Mouse (Mus musculus): ENCODE measurements around the gene Adra1b. TPM values are rescaled to one million over a fixed set of nuclear protein-coding genes. Genes with fewer than 3 reads are reported as not detected.
A peak's percentile ranks its signal among the peaks of the same experiment; 100 is the strongest.

Adra1b gene
- polyA plus RNA-seq, 1 experiment = 4.0 TPM

- Histone ChIP-seq H3K4me1 (ENCODE audit: control insufficient read depth, insufficient read depth, insufficient read length) (no peaks in the 10 kb centered on the region), H3K27ac (ENCODE audit: insufficient read depth, low read length) (no peak overlapping the region), H3K27me3 (ENCODE audit: control insufficient read depth, insufficient read depth, low read length) (no peaks in the 10 kb centered on the region), H3K4me3 (ENCODE audit: extremely low read depth, insufficient read depth, insufficient read length) (no peak overlapping the region), H3K36me3 (ENCODE audit: control insufficient read depth, insufficient read depth, low read length) (no peaks in the 10 kb centered on the region)
- no peak for DNase-seq (ENCODE audit: low read depth in 1 of 2, low spot score in 2 of 2)
- TF ChIP-seq CTCF (IDR thresholded peaks at IDR 0.05; ENCODE audit: extremely low read depth, insufficient read depth, insufficient read length, insufficient replicate concordance) (no peak), POLR2A (IDR thresholded peaks at IDR 0.05; ENCODE audit: low read depth, low read length) (no peak)
- 76% methylated on average over 10 of the region's 10 CpGs for WGBS
Observed at GRCm38 (mm10) chr11:43841596-43841995, 59.4 kb downstream of the Adra1b start.

DNA sequence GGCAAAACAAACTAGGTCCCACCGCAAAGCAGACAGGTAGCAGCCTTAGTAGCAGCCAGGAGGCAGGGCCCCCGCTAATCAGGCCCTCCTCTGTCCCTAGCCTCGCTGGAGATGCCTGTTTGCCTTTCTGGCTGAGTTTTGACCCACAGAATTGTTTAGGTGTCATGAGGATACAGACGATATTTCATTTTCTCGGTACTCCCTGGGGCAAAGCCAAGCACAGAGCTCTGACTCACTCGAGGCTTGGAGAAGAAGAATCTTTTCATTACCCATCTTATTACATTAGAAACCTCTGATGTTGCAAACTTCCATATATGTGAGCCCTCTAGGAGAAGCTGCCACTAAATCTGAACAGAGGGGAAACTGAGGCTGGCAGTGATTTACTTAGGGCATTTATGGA, 60.5 kb downstream of the Adra1b start:
- no peak overlapping the region for H3K4me3 ChIP-seq (ENCODE audit: extremely low read depth, insufficient read depth, insufficient read length)
- no peak overlapping the region for H3K27ac ChIP-seq (ENCODE audit: insufficient read depth, low read length)
- no peak for TF ChIP-seq POLR2A (IDR thresholded peaks at IDR 0.05; ENCODE audit: low read depth, low read length)
- TF ChIP-seq CTCF (IDR thresholded peaks at IDR 0.05; ENCODE audit: extremely low read depth, insufficient read depth, insufficient read length, insufficient replicate concordance) = no peak
- WGBS = 69% methylated on average over 6 of the region's 6 CpGs
- no peaks in the 10 kb centered on the region for H3K36me3 ChIP-seq (ENCODE audit: control insufficient read depth, insufficient read depth, low read length)
- no peaks in the 10 kb centered on the region; the same call in 1 of the 2 replicates for H3K4me1 ChIP-seq (ENCODE audit: control insufficient read depth, insufficient read depth, insufficient read length)
- DNase-seq (ENCODE audit: low read depth in 1 of 2, low spot score in 2 of 2) = no peak
- H3K27me3 ChIP-seq (ENCODE audit: control insufficient read depth, insufficient read depth, low read length) = peaks cover 5% of the 10 kb centered on the region; the same call in 1 of the 2 replicates

- peak overlapping the region; percentile 27; the same call in 1 of the 2 replicates for H3K4me3 ChIP-seq (ENCODE audit: extremely low read depth, insufficient read depth, insufficient read length)
- no peaks in the 10 kb centered on the region; the same call in 1 of the 2 replicates for H3K4me1 ChIP-seq (ENCODE audit: control insufficient read depth, insufficient read depth, insufficient read length)
- H3K27ac ChIP-seq (ENCODE audit: insufficient read depth, low read length) = peak overlapping the region; percentile 34; the same call in 1 of the 2 replicates
- TF ChIP-seq CTCF (IDR thresholded peaks at IDR 0.05; ENCODE audit: extremely low read depth, insufficient read depth, insufficient read length, insufficient replicate concordance) = no peak
- no peak for TF ChIP-seq POLR2A (IDR thresholded peaks at IDR 0.05; ENCODE audit: low read depth, low read length)
- DNase-seq (ENCODE audit: low read depth in 1 of 2, low spot score in 2 of 2) = no peak
- peaks cover 5% of the 10 kb centered on the region; the same call in 1 of the 2 replicates for H3K27me3 ChIP-seq (ENCODE audit: control insufficient read depth, insufficient read depth, low read length)
- H3K36me3 ChIP-seq (ENCODE audit: control insufficient read depth, insufficient read depth, low read length) = no peaks in the 10 kb centered on the region
- WGBS = 7% methylated on average over 68 of the region's 68 CpGs
Observed at GRCm38 (mm10) chr11:43835880-43836740, 64.9 kb downstream of the Adra1b start.

DNA sequence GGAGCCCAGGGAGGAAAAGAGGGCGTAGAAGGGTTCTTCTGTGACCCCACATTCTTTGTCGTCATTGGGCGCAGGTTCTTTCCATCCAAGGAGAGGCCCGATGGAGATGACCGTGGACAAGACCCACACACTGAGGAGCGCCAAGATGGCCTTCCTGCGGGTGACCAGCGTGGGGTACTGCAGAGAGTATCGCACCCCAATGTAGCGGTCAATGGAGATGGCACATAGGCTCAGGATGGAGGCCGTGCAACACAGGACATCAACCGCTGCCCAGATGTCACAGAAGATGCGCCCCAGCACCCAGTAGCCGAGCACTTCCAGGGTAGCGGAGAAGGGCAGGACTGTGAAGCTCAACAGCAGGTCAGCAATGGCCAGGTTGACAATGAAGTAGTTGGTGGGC, 65.6 kb downstream of the Adra1b start:
- Histone ChIP-seq H3K36me3 (ENCODE audit: control insufficient read depth, insufficient read depth, low read length) (no peaks in the 10 kb centered on the region), H3K4me1 (ENCODE audit: control insufficient read depth, insufficient read depth, insufficient read length) (no peaks in the 10 kb centered on the region; the same call in 1 of the 2 replicates), H3K27me3 (ENCODE audit: control insufficient read depth, insufficient read depth, low read length) (peaks cover 5% of the 10 kb centered on the region; the same call in 1 of the 2 replicates), H3K27ac (ENCODE audit: insufficient read depth, low read length) (no peak overlapping the region), H3K4me3 (ENCODE audit: extremely low read depth, insufficient read depth, insufficient read length) (no peak overlapping the region)
- DNase-seq (ENCODE audit: low read depth in 1 of 2, low spot score in 2 of 2) = no peak
- 93% methylated on average over 15 of the region's 15 CpGs for WGBS
- TF ChIP-seq POLR2A (IDR thresholded peaks at IDR 0.05; ENCODE audit: low read depth, low read length) = no peak
- TF ChIP-seq CTCF (IDR thresholded peaks at IDR 0.05; ENCODE audit: extremely low read depth, insufficient read depth, insufficient read length, insufficient replicate concordance) = no peak

DNA sequence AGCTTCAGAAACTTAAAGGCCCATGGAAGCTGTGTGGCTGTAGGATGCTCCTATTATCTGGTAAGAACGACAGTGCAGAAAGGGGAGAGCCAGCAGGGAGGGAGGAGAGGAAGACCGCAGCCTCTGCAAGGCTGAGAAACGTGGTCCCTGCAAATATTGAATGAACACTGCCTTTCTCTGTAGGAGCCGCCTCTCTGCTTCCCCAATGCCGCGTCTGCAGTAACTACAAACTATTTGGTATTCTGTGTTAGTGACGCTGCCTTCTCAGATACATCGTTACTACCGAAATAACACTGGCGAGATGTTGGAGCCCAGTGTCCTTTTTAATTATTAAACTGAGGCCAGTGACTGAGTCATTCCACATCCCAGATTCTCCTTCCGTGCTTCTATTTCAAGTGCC, 66.5 kb downstream of the Adra1b start:
- peaks cover 5% of the 10 kb centered on the region; the same call in 1 of the 2 replicates for H3K27me3 ChIP-seq (ENCODE audit: control insufficient read depth, insufficient read depth, low read length)
- no peaks in the 10 kb centered on the region; the same call in 1 of the 2 replicates for H3K4me1 ChIP-seq (ENCODE audit: control insufficient read depth, insufficient read depth, insufficient read length)
- WGBS = 70% methylated on average over 11 of the region's 11 CpGs
- H3K36me3 ChIP-seq (ENCODE audit: control insufficient read depth, insufficient read depth, low read length) = no peaks in the 10 kb centered on the region
- H3K27ac ChIP-seq (ENCODE audit: insufficient read depth, low read length) = no peak overlapping the region
- H3K4me3 ChIP-seq (ENCODE audit: extremely low read depth, insufficient read depth, insufficient read length) = no peak overlapping the region
- no peak for DNase-seq (ENCODE audit: low read depth in 1 of 2, low spot score in 2 of 2)
- no peak for TF ChIP-seq POLR2A (IDR thresholded peaks at IDR 0.05; ENCODE audit: low read depth, low read length)
- no peak for TF ChIP-seq CTCF (IDR thresholded peaks at IDR 0.05; ENCODE audit: extremely low read depth, insufficient read depth, insufficient read length, insufficient replicate concordance)

GRCm38 (mm10) chr11:43831530-43831929, 69.5 kb downstream of the Adra1b start:
- Histone ChIP-seq H3K36me3 (ENCODE audit: control insufficient read depth, insufficient read depth, low read length) (no peaks in the 10 kb centered on the region), H3K27me3 (ENCODE audit: control insufficient read depth, insufficient read depth, low read length) (peaks cover 5% of the 10 kb centered on the region; the same call in 1 of the 2 replicates), H3K4me1 (ENCODE audit: control insufficient read depth, insufficient read depth, insufficient read length) (no peaks in the 10 kb centered on the region; the same call in 1 of the 2 replicates), H3K4me3 (ENCODE audit: extremely low read depth, insufficient read depth, insufficient read length) (no peak overlapping the region), H3K27ac (ENCODE audit: insufficient read depth, low read length) (no peak overlapping the region)
- 77% methylated on average over 4 of the region's 4 CpGs for WGBS
- no peak for TF ChIP-seq CTCF (IDR thresholded peaks at IDR 0.05; ENCODE audit: extremely low read depth, insufficient read depth, insufficient read length, insufficient replicate concordance)
- TF ChIP-seq POLR2A (IDR thresholded peaks at IDR 0.05; ENCODE audit: low read depth, low read length) = no peak
- DNase-seq (ENCODE audit: low read depth in 1 of 2, low spot score in 2 of 2) = no peak

DNA sequence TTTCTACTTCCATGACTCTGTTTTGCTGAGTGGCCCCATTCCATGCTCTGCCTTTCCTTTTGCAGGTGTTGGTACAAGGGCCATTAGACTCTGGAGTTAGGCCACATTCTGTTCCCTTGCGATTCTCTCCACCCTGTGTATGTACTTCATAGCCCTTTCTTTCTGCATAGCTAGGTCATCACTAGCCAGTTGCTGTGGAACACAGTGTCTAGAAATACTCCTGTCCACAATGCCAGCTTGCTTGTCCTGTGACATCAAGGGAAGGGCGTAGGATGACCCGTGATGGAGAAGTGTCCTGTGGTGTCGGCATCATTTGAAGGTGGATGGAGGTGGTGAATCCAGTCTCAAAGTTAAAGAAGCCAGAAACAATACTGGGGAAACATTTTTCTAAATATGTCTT, 74.2 kb downstream of the Adra1b start:
- Histone ChIP-seq H3K27me3 (ENCODE audit: control insufficient read depth, insufficient read depth, low read length) (no peaks in the 10 kb centered on the region), H3K36me3 (ENCODE audit: control insufficient read depth, insufficient read depth, low read length) (no peaks in the 10 kb centered on the region), H3K27ac (ENCODE audit: insufficient read depth, low read length) (no peak overlapping the region), H3K4me1 (ENCODE audit: control insufficient read depth, insufficient read depth, insufficient read length) (no peaks in the 10 kb centered on the region), H3K4me3 (ENCODE audit: extremely low read depth, insufficient read depth, insufficient read length) (no peak overlapping the region)
- no peak for DNase-seq (ENCODE audit: low read depth in 1 of 2, low spot score in 2 of 2)
- TF ChIP-seq CTCF (IDR thresholded peaks at IDR 0.05; ENCODE audit: extremely low read depth, insufficient read depth, insufficient read length, insufficient replicate concordance) (no peak), POLR2A (IDR thresholded peaks at IDR 0.05; ENCODE audit: low read depth, low read length) (no peak)
- WGBS = 90% methylated on average over 4 of the region's 4 CpGs
